Mouse (Mus musculus): ENCODE data around the gene Acsm1. TPM values are rescaled to one million over a fixed set of nuclear protein-coding genes. Genes with fewer than 3 reads are reported as not detected.
A peak's percentile ranks its signal among the peaks of the same experiment; 100 is the strongest.
"Not testable (repeated sequence)": the region's sequence is repeated elsewhere in the genome, so short reads cannot be mapped to it uniquely, and the experiment has no call there.

Gene Acsm1
- 2.1 and 2.6 TPM in 2 replicates for polyA plus RNA-seq (2015; fragmentation: Nextera tagmentation; extraction: Ambion mirVana)

GRCm38 (mm10) chr7:119606664-119607076 lies at the start of gene Acsm1:
Acsm1 (plus strand) TSS chr7:119607026.
- 68% methylated on average over 5 of the region's 5 CpGs for WGBS
- no peaks in the 10 kb centered on the region for H3K27me3 ChIP-seq
- H3K9ac ChIP-seq = no peak within 1 kb of the TSS
- no peak for ATAC-seq (replicated peaks; ENCODE audit: low FRiP score)
- H3K4me2 ChIP-seq = no peak within 1 kb of the TSS
- H3K9me3 ChIP-seq (replicated peaks) = no peaks in the 10 kb centered on the region
- no peak within 1 kb of the TSS for H3K4me3 ChIP-seq (replicated peaks)
- H3K4me1 ChIP-seq = no peaks in the 10 kb centered on the region
- no peak within 1 kb of the TSS for H3K27ac ChIP-seq
- H3K36me3 ChIP-seq = no peaks in the 10 kb centered on the region

DNA sequence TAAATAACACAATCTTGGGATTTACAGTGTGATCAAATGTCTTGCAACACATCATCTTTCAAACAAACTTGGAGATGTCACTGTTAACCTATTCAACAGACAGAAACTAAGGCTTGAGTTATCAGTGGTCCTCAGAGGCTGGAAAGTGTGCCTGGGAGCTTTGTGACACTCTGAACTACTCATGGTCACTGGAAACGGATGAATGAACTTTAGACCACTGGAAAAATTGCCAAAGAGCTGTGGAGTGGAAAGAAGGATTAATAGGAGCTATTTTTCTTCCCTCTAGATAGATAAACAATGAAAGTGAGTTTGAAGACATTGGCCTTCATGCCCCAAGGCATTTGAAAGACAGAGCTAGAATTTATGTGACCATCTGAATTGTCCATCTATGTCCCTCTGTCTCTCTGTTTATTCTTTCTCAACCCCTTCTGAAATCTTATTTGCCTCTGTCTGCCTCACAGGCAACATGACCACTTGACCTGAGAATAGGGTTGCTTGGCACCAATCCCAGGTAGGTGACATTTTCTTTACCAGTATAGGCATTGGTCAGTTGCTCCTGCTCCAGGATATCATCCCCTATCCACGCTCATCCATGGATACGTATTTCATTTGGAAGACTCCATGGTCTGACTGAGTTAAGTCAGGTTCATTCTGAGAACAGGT lies 46.9 kb upstream of the Acsm1 start:
- H3K9me3 ChIP-seq (replicated peaks) = no peaks in the 10 kb centered on the region
- no peak overlapping the region for H3K27ac ChIP-seq
- no peak overlapping the region for H3K9ac ChIP-seq
- no peak for ATAC-seq (replicated peaks; ENCODE audit: low FRiP score)
- H3K4me1 ChIP-seq = no peaks in the 10 kb centered on the region
- H3K27me3 ChIP-seq = no peaks in the 10 kb centered on the region
- H3K36me3 ChIP-seq = no peaks in the 10 kb centered on the region
- no peak overlapping the region for H3K4me2 ChIP-seq
- H3K4me3 ChIP-seq (replicated peaks) = no peak overlapping the region
- 65% methylated on average over 3 of the region's 3 CpGs for WGBS

GRCm38 (mm10) chr7:119560452-119560835 lies 46.4 kb upstream of the Acsm1 start:
- Histone ChIP-seq H3K9ac (no peak overlapping the region), H3K4me2 (no peak overlapping the region), H3K27me3 (no peaks in the 10 kb centered on the region), H3K9me3 (replicated peaks) (no peaks in the 10 kb centered on the region), H3K4me3 (replicated peaks) (no peak overlapping the region), H3K36me3 (no peaks in the 10 kb centered on the region), H3K27ac (no peak overlapping the region), H3K4me1 (no peaks in the 10 kb centered on the region)
- 80% methylated on average over 3 of the region's 3 CpGs for WGBS
- no peak for ATAC-seq (replicated peaks; ENCODE audit: low FRiP score)

GRCm38 (mm10) chr7:119561441-119561840 lies 45.4 kb upstream of the Acsm1 start:
- H3K9ac ChIP-seq = no peak overlapping the region

GRCm38 (mm10) chr7:119562476-119562875 lies 44.4 kb upstream of the Acsm1 start:
- H3K4me3 ChIP-seq (replicated peaks); H3K27me3 ChIP-seq; ATAC-seq (replicated peaks; ENCODE audit: low FRiP score); H3K27ac ChIP-seq; H3K9me3 ChIP-seq (replicated peaks); H3K36me3 ChIP-seq; H3K4me2 ChIP-seq; H3K4me1 ChIP-seq; H3K9ac ChIP-seq: not testable (repeated sequence)
- 88% methylated on average over 2 of the region's 2 CpGs for WGBS

More at GRCm38 (mm10) chr7:119561441-119561840, 45.4 kb upstream of the Acsm1 start:
- Histone ChIP-seq H3K27me3 (no peaks in the 10 kb centered on the region), H3K4me2 (no peak overlapping the region), H3K4me1 (no peaks in the 10 kb centered on the region), H3K36me3 (no peaks in the 10 kb centered on the region), H3K4me3 (replicated peaks) (no peak overlapping the region), H3K27ac (no peak overlapping the region), H3K9me3 (replicated peaks) (no peaks in the 10 kb centered on the region)
- peak; percentile 70 for ATAC-seq (replicated peaks; ENCODE audit: low FRiP score)
- 48% methylated on average over 4 of the region's 4 CpGs for WGBS

DNA sequence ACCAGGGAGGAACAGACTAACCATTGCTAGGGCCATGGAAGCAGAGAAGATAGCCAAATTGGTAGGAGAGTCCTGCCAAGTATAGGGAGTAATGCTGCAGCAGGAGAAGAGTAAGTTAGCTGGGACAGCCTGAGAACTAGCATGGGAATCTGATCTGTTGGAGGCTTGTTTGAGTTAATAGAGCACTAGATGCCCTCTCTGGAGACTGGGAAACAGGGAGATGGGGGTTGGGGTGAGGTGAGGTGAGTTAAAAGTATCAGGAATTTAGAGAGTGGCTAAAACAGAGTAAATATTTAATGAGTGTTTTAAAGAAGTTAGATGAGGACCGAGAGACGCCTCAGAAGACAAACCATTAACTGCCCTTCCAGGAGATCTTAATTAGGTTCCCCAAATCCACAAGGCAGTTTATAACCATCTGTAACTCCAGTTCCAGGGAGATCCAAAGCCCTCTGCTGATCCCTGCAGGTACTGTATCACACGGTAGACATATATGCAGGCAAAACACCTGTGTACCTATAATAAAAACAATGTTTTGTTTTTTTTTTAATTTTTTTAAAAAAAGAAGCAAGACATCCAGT lies 12.2 kb upstream of the Acsm1 start:
- no peaks in the 10 kb centered on the region for H3K4me1 ChIP-seq
- no peaks in the 10 kb centered on the region for H3K9me3 ChIP-seq (replicated peaks)
- 69% methylated on average over 3 of the region's 3 CpGs for WGBS
- ATAC-seq (replicated peaks; ENCODE audit: low FRiP score) = peak; percentile 58; the same call in 1 of the 2 replicates
- no peaks in the 10 kb centered on the region for H3K36me3 ChIP-seq
- no peak overlapping the region for H3K4me3 ChIP-seq (replicated peaks)
- H3K27me3 ChIP-seq = no peaks in the 10 kb centered on the region
- H3K9ac ChIP-seq = no peak overlapping the region
- H3K4me2 ChIP-seq = no peak overlapping the region
- H3K27ac ChIP-seq = 0 out of 2 replicates have a peak overlapping the region, but pooled peaks have one; percentile 41

GRCm38 (mm10) chr7:119595306-119595705 lies 11.5 kb upstream of the Acsm1 start:
- no peak overlapping the region for H3K9ac ChIP-seq
- no peaks in the 10 kb centered on the region for H3K9me3 ChIP-seq (replicated peaks)
- H3K27me3 ChIP-seq = no peaks in the 10 kb centered on the region
- H3K4me1 ChIP-seq = no peaks in the 10 kb centered on the region
- H3K36me3 ChIP-seq = no peaks in the 10 kb centered on the region
- WGBS = 31% methylated on average over 1 of the region's 1 CpGs
- H3K4me3 ChIP-seq (replicated peaks) = no peak overlapping the region
- 0 out of 2 replicates have a peak overlapping the region, but pooled peaks have one; percentile 41 for H3K27ac ChIP-seq
- no peak overlapping the region for H3K4me2 ChIP-seq
- no peak for ATAC-seq (replicated peaks; ENCODE audit: low FRiP score)

DNA sequence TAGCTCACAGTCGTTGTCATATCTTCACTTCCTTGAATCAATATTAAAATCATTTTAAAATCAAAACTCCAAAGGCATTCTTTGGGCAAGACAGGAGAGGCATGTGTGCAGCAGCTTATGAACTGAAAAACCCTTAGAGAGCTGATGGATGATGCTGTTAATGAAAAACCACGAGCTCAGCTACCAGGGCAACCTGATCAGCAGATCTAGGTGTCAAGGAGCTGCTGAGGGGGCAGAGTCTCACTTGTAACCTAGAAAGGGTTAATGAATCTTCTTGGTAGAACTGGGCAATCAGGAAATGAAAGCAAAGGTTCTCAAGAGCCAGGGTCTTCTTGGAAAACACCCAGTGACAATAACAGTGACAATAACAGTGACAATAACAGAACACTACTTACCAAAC lies 10.3 kb upstream of the Acsm1 start:
- Histone ChIP-seq H3K9ac (no peak overlapping the region), H3K4me2 (no peak overlapping the region), H3K9me3 (replicated peaks) (no peaks in the 10 kb centered on the region), H3K4me3 (replicated peaks) (no peak overlapping the region), H3K27ac (no peak overlapping the region), H3K36me3 (no peaks in the 10 kb centered on the region), H3K27me3 (no peaks in the 10 kb centered on the region), H3K4me1 (no peaks in the 10 kb centered on the region)
- ATAC-seq (replicated peaks; ENCODE audit: low FRiP score) = 0 out of 2 replicates have a peak, but pooled peaks have one; percentile 42
- 49% methylated on average over 2 of the region's 2 CpGs for WGBS

GRCm38 (mm10) chr7:119601195-119601953 lies 5.5 kb upstream of the Acsm1 start:
- 93% methylated on average over 2 of the region's 2 CpGs for WGBS
- Histone ChIP-seq H3K36me3 (no peaks in the 10 kb centered on the region), H3K27me3 (no peaks in the 10 kb centered on the region), H3K4me3 (replicated peaks) (no peak overlapping the region), H3K27ac (no peak overlapping the region), H3K4me1 (no peaks in the 10 kb centered on the region), H3K9me3 (replicated peaks) (no peaks in the 10 kb centered on the region), H3K4me2 (no peak overlapping the region), H3K9ac (no peak overlapping the region)
- no peak for ATAC-seq (replicated peaks; ENCODE audit: low FRiP score)

DNA sequence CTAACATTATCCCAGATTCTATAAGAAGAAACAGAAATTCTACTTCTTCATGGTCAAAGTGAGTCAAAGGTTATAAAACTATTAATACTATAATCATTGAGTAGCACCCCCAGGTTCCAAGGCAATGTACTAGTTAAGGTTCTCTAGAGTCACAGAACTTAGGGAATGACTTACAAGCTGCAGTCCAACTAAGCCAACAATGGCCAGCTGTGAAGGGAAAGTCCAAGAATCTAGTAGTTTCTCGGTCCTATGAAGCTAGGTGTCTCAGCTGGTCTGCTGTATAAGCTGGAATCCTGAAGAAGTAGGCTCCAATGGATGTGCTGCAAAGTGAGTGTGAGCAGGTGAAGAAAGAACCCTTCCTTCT lies 4.9 kb upstream of the Acsm1 start:
- ATAC-seq (replicated peaks; ENCODE audit: low FRiP score) = no peak
- WGBS = 70% methylated on average over 1 of the region's 1 CpGs
- H3K4me2 ChIP-seq = no peak overlapping the region
- H3K9me3 ChIP-seq (replicated peaks) = no peaks in the 10 kb centered on the region
- H3K27ac ChIP-seq = no peak overlapping the region
- no peaks in the 10 kb centered on the region for H3K4me1 ChIP-seq
- no peak overlapping the region for H3K4me3 ChIP-seq (replicated peaks)
- no peak overlapping the region for H3K9ac ChIP-seq
- no peaks in the 10 kb centered on the region for H3K27me3 ChIP-seq
- H3K36me3 ChIP-seq = no peaks in the 10 kb centered on the region

DNA sequence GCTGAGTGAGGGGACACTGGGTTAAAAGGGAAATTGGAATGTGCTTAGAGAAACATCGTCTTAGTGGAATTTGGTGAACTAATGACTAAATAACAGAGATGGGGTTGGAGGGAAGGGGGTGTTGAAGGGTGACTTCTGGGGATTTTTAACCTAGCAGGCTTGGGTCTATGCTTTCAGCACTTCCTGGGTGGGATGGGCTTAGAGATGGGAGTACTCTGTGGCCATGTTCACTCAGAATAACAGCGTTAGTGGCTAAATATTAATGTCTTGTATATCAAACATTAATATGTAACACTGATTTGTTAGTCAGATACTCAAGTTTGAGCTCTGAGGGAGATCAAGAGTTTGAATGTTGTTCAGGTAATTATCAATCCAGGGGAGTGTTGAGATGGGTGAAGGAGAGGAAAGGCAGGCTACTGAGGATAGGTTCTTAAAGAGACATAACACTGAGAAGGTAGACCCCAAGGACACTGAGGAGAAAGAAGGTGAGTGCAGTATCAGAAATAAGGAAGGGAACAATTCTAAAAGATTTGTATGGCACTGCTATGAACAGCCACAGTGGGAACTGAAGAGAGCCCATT lies 1.8 kb upstream of the Acsm1 start:
- 68% methylated on average over 2 of the region's 2 CpGs for WGBS
- Histone ChIP-seq H3K27me3 (no peaks in the 10 kb centered on the region), H3K27ac (peak overlapping the region; percentile 73), H3K4me2 (no peak overlapping the region), H3K4me3 (replicated peaks) (no peak overlapping the region), H3K9ac (no peak overlapping the region), H3K4me1 (no peaks in the 10 kb centered on the region), H3K36me3 (no peaks in the 10 kb centered on the region), H3K9me3 (replicated peaks) (no peaks in the 10 kb centered on the region)
- ATAC-seq (replicated peaks; ENCODE audit: low FRiP score) = peak; percentile 92

Measured in kidney, embryonic 15.5 days (tissue).